Mouse (Mus musculus): Measurements from ENCODE around the gene Plin1. TPM values are rescaled to one million over a fixed set of nuclear protein-coding genes. Genes with fewer than 3 reads are reported as not detected.

The Plin1 gene
- total and polyA plus RNA-seq, 2 experiments from 2014 or later, result 0.23 to 0.44 TPM

- no peak overlapping the region for H3K27ac ChIP-seq (ENCODE audit: low read depth, low read length)
- H3K4me3 ChIP-seq (ENCODE audit: low read depth, low read length), result no peak overlapping the region
- no peak for TF ChIP-seq CTCF (IDR thresholded peaks at IDR 0.05)
- H3K4me1 ChIP-seq (ENCODE audit: insufficient read depth, low read length), result no peaks in the 10 kb centered on the region
- H3K9me3 ChIP-seq (ENCODE audit: low read length), result no peaks in the 10 kb centered on the region
- H3K4me2 ChIP-seq (ENCODE audit: low read depth, low read length, poor library complexity, severe bottlenecking), result no peak overlapping the region
- H3K9ac ChIP-seq (replicated peaks; ENCODE audit: low read length, poor library complexity, severe bottlenecking), result no peak overlapping the region
- no peaks in the 10 kb centered on the region for H3K27me3 ChIP-seq (ENCODE audit: insufficient read depth, low read length)
- DNase-seq (ENCODE audit: low spot score), result no peak
- WGBS, result 86% methylated on average over 3 of the region's 3 CpGs
- H3K36me3 ChIP-seq (ENCODE audit: insufficient read depth, low read length), result no peaks in the 10 kb centered on the region
- ATAC-seq (ENCODE audit: low FRiP score), result no peak
Measured at GRCm38 (mm10) chr7:79769664-79770063, 37.0 kb upstream of the Plin1 start.

- no peaks in the 10 kb centered on the region for H3K27me3 ChIP-seq (ENCODE audit: insufficient read depth, low read length)
- ATAC-seq (ENCODE audit: low FRiP score) (no peak), DNase-seq (ENCODE audit: low spot score) (no peak)
- no peaks in the 10 kb centered on the region for H3K4me1 ChIP-seq (ENCODE audit: insufficient read depth, low read length)
- H3K4me3 ChIP-seq (ENCODE audit: low read depth, low read length), result no peak overlapping the region
- 36% methylated on average over 1 of the region's 1 CpGs for WGBS
- no peaks in the 10 kb centered on the region for H3K9me3 ChIP-seq (ENCODE audit: low read length)
- H3K27ac ChIP-seq (ENCODE audit: low read depth, low read length), result no peak overlapping the region
- H3K4me2 ChIP-seq (ENCODE audit: low read depth, low read length, poor library complexity, severe bottlenecking), result no peak overlapping the region
- no peaks in the 10 kb centered on the region for H3K36me3 ChIP-seq (ENCODE audit: insufficient read depth, low read length)
- no peak overlapping the region for H3K9ac ChIP-seq (replicated peaks; ENCODE audit: low read length, poor library complexity, severe bottlenecking)
- peak; percentile 26 for TF ChIP-seq CTCF (IDR thresholded peaks at IDR 0.05)
Measured at GRCm38 (mm10) chr7:79765991-79766390, 33.3 kb upstream of the Plin1 start.

GRCm38 (mm10) chr7:79762106-79762505 lies 29.4 kb upstream of the Plin1 start:
- Histone ChIP-seq H3K9me3 (ENCODE audit: low read length) (no peaks in the 10 kb centered on the region), H3K4me2 (ENCODE audit: low read depth, low read length, poor library complexity, severe bottlenecking) (no peak overlapping the region), H3K4me1 (ENCODE audit: insufficient read depth, low read length) (no peaks in the 10 kb centered on the region), H3K36me3 (ENCODE audit: insufficient read depth, low read length) (no peaks in the 10 kb centered on the region), H3K27ac (ENCODE audit: low read depth, low read length) (no peak overlapping the region), H3K9ac (replicated peaks; ENCODE audit: low read length, poor library complexity, severe bottlenecking) (no peak overlapping the region), H3K4me3 (ENCODE audit: low read depth, low read length) (no peak overlapping the region), H3K27me3 (ENCODE audit: insufficient read depth, low read length) (no peaks in the 10 kb centered on the region)
- TF ChIP-seq CTCF (IDR thresholded peaks at IDR 0.05), result no peak
- DNase-seq (ENCODE audit: low spot score) (no peak), ATAC-seq (ENCODE audit: low FRiP score) (no peak)
- WGBS, result 79% methylated on average over 8 of the region's 8 CpGs

GRCm38 (mm10) chr7:79761124-79761876 lies 28.6 kb upstream of the Plin1 start:
- Histone ChIP-seq H3K27me3 (ENCODE audit: insufficient read depth, low read length) (no peaks in the 10 kb centered on the region), H3K9me3 (ENCODE audit: low read length) (no peaks in the 10 kb centered on the region), H3K4me2 (ENCODE audit: low read depth, low read length, poor library complexity, severe bottlenecking) (no peak overlapping the region), H3K27ac (ENCODE audit: low read depth, low read length) (no peak overlapping the region), H3K36me3 (ENCODE audit: insufficient read depth, low read length) (no peaks in the 10 kb centered on the region), H3K4me1 (ENCODE audit: insufficient read depth, low read length) (no peaks in the 10 kb centered on the region), H3K4me3 (ENCODE audit: low read depth, low read length) (no peak overlapping the region), H3K9ac (replicated peaks; ENCODE audit: low read length, poor library complexity, severe bottlenecking) (no peak overlapping the region)
- DNase-seq (ENCODE audit: low spot score) (no peak), ATAC-seq (ENCODE audit: low FRiP score) (no peak)
- TF ChIP-seq CTCF (IDR thresholded peaks at IDR 0.05), result no peak
- 75% methylated on average over 5 of the region's 5 CpGs for WGBS

- Histone ChIP-seq H3K27me3 (ENCODE audit: insufficient read depth, low read length) (no peaks in the 10 kb centered on the region), H3K27ac (ENCODE audit: low read depth, low read length) (no peak overlapping the region), H3K4me1 (ENCODE audit: insufficient read depth, low read length) (no peaks in the 10 kb centered on the region), H3K9me3 (ENCODE audit: low read length) (no peaks in the 10 kb centered on the region), H3K9ac (replicated peaks; ENCODE audit: low read length, poor library complexity, severe bottlenecking) (no peak overlapping the region), H3K36me3 (ENCODE audit: insufficient read depth, low read length) (no peaks in the 10 kb centered on the region), H3K4me2 (ENCODE audit: low read depth, low read length, poor library complexity, severe bottlenecking) (no peak overlapping the region), H3K4me3 (ENCODE audit: low read depth, low read length) (no peak overlapping the region)
- DNase-seq (ENCODE audit: low spot score) (no peak), ATAC-seq (ENCODE audit: low FRiP score) (no peak)
- TF ChIP-seq CTCF (IDR thresholded peaks at IDR 0.05), result no peak
Measured at GRCm38 (mm10) chr7:79759766-79760165, 27.1 kb upstream of the Plin1 start.

- no peaks in the 10 kb centered on the region for H3K9me3 ChIP-seq (ENCODE audit: low read length)
- 77% methylated on average over 6 of the region's 6 CpGs for WGBS
- no peak for TF ChIP-seq CTCF (IDR thresholded peaks at IDR 0.05)
- ATAC-seq (ENCODE audit: low FRiP score) (no peak), DNase-seq (ENCODE audit: low spot score) (no peak)
- no peak overlapping the region for H3K27ac ChIP-seq (ENCODE audit: low read depth, low read length)
- no peak overlapping the region for H3K9ac ChIP-seq (replicated peaks; ENCODE audit: low read length, poor library complexity, severe bottlenecking)
- no peak overlapping the region for H3K4me3 ChIP-seq (ENCODE audit: low read depth, low read length)
- H3K4me1 ChIP-seq (ENCODE audit: insufficient read depth, low read length), result no peaks in the 10 kb centered on the region
- H3K4me2 ChIP-seq (ENCODE audit: low read depth, low read length, poor library complexity, severe bottlenecking), result no peak overlapping the region
- no peaks in the 10 kb centered on the region for H3K36me3 ChIP-seq (ENCODE audit: insufficient read depth, low read length)
- H3K27me3 ChIP-seq (ENCODE audit: insufficient read depth, low read length), result no peaks in the 10 kb centered on the region
Measured at GRCm38 (mm10) chr7:79758176-79758575, 25.5 kb upstream of the Plin1 start.
